Mouse (Mus musculus) liver, embryonic 16.5 days (tissue): ENCODE measurements at regions not wholly inside any gene's neighbourhood (a gene's known extent, or its start where the extent isn't known, plus 50 kb on each side); places are given as distances from the start of the nearest gene placed in this dataset.

ENCODE experiments used
- ATAC-seq: fragments of 200-750 bp; cut with Nextera tagmentation; 2 replicates; pipeline ENCODE4 v1.8.0; 2017; ENCODE audit warnings: low read depth, mild to moderate bottlenecking, moderate number of reproducible peaks, moderate library complexity
- H3K27ac ChIP-seq: fragments of 300-500 bp; sonication (generic); 2 replicates; pipeline ENCODE4 v1.5.1; 2014; ENCODE audit warnings: mild to moderate bottlenecking, low read length
- H3K27me3 ChIP-seq: fragments of 300-500 bp; sonication (generic); 2 replicates; pipeline ENCODE4 v1.6.1; 2014; ENCODE audit warnings: low read depth, low read length, mixed read lengths; ENCODE audit not compliant: control insufficient read depth, insufficient read depth
- H3K36me3 ChIP-seq: fragments of 300-500 bp; sonication (generic); 2 replicates; pipeline ENCODE4 v1.6.1; 2014; ENCODE audit warnings: mild to moderate bottlenecking; ENCODE audit not compliant: control insufficient read depth, insufficient read depth
- H3K4me1 ChIP-seq: fragments of 300-500 bp; sonication (generic); 2 replicates; pipeline ENCODE4 v1.6.1; 2014; ENCODE audit warnings: low read depth, low read length, mixed read lengths; ENCODE audit not compliant: control insufficient read depth
- H3K4me2 ChIP-seq: fragments of 300-500 bp; sonication (generic); 2 replicates; pipeline ENCODE4 v1.6.1; 2014; ENCODE audit warnings: low read depth, low read length, mixed read lengths
- H3K4me3 ChIP-seq: fragments of 300-500 bp; sonication (generic); 2 replicates; pipeline ENCODE4 v1.5.1; 2014; ENCODE audit warnings: low read depth, mild to moderate bottlenecking, low read length
- H3K9ac ChIP-seq: fragments of 300-500 bp; sonication (generic); 2 replicates; pipeline ENCODE4 v1.6.1; 2014; ENCODE audit warnings: low read depth, low read length
- H3K9me3 ChIP-seq: fragments of 300-500 bp; sonication (generic); replicated peaks from 2 replicates; pipeline ENCODE4 v1.6.1; 2016; ENCODE audit warnings: low read length; ENCODE audit not compliant: control insufficient read depth
- WGBS: fragments of 180-500 bp; shearing (Covaris S2); extraction: QIAGEN DNeasy Blood & Tissue Kit; methylation state at CpG from one replicate; pipeline ENCODE4 v1.1.7; 2014; ENCODE audit not compliant: insufficient replicate concordance; 5-methylcytosine and 5-hydroxymethylcytosine counted together

GRCm38 (mm10) chr15:27169846-27170245 is 274.5 kb upstream of the Fbxl7 start:
- Histone ChIP-seq H3K4me1 (no peaks in the 10 kb centered on the region), H3K27me3 (no peaks in the 10 kb centered on the region), H3K9me3 (no peaks in the 10 kb centered on the region), H3K9ac (no peak overlapping the region), H3K36me3 (no peaks in the 10 kb centered on the region), H3K27ac (no peak overlapping the region), H3K4me2 (no peak overlapping the region), H3K4me3 (no peak overlapping the region)
- ATAC-seq, result no peak
- 67% methylated on average over 7 of the region's 7 CpGs for WGBS

GRCm38 (mm10) chr15:27173506-27173905 is 278.1 kb upstream of the Fbxl7 start:
- Histone ChIP-seq H3K4me1 (no peaks in the 10 kb centered on the region), H3K4me3 (no peak overlapping the region), H3K9ac (no peak overlapping the region), H3K27ac (no peak overlapping the region), H3K27me3 (no peaks in the 10 kb centered on the region), H3K4me2 (no peak overlapping the region), H3K36me3 (no peaks in the 10 kb centered on the region), H3K9me3 (no peaks in the 10 kb centered on the region; the same call in 1 of the 2 replicates)
- ATAC-seq, result no peak
- WGBS, result 36% methylated on average over 5 of the region's 5 CpGs

- Histone ChIP-seq H3K4me3 (no peak overlapping the region), H3K9ac (no peak overlapping the region), H3K9me3 (no peaks in the 10 kb centered on the region; the same call in 1 of the 2 replicates), H3K4me1 (no peaks in the 10 kb centered on the region), H3K27ac (no peak overlapping the region), H3K36me3 (no peaks in the 10 kb centered on the region), H3K27me3 (no peaks in the 10 kb centered on the region), H3K4me2 (no peak overlapping the region)
- 60% methylated on average over 13 of the region's 13 CpGs for WGBS
- no peak for ATAC-seq
Measured at GRCm38 (mm10) chr15:27178084-27178935, 282.9 kb upstream of the Fbxl7 start.

- no peaks in the 10 kb centered on the region for H3K36me3 ChIP-seq
- WGBS, result 36% methylated on average over 4 of the region's 4 CpGs
- no peak overlapping the region for H3K4me2 ChIP-seq
- H3K9ac ChIP-seq, result no peak overlapping the region
- H3K4me1 ChIP-seq, result no peaks in the 10 kb centered on the region
- no peak for ATAC-seq
- H3K9me3 ChIP-seq, result no peaks in the 10 kb centered on the region
- H3K4me3 ChIP-seq, result no peak overlapping the region
- H3K27me3 ChIP-seq, result no peaks in the 10 kb centered on the region
- no peak overlapping the region for H3K27ac ChIP-seq
Measured at GRCm38 (mm10) chr15:27189699-27190098, 276.8 kb upstream of the Ank start.

- H3K4me2 ChIP-seq, result no peak overlapping the region
- no peak for ATAC-seq
- no peak overlapping the region for H3K4me3 ChIP-seq
- 63% methylated on average over 3 of the region's 3 CpGs for WGBS
- no peaks in the 10 kb centered on the region for H3K36me3 ChIP-seq
- H3K27ac ChIP-seq, result no peak overlapping the region
- no peaks in the 10 kb centered on the region for H3K9me3 ChIP-seq
- no peaks in the 10 kb centered on the region for H3K27me3 ChIP-seq
- H3K9ac ChIP-seq, result no peak overlapping the region
- H3K4me1 ChIP-seq, result no peaks in the 10 kb centered on the region
Measured at GRCm38 (mm10) chr15:27201513-27201912, 265.0 kb upstream of the Ank start.

GRCm38 (mm10) chr15:27204888-27205287 is 261.6 kb upstream of the Ank start:
- Histone ChIP-seq H3K9me3 (no peaks in the 10 kb centered on the region), H3K27ac (no peak overlapping the region), H3K27me3 (no peaks in the 10 kb centered on the region), H3K4me2 (no peak overlapping the region), H3K9ac (no peak overlapping the region), H3K36me3 (no peaks in the 10 kb centered on the region), H3K4me3 (no peak overlapping the region), H3K4me1 (no peaks in the 10 kb centered on the region)
- ATAC-seq, result no peak
- WGBS, result 58% methylated on average over 6 of the region's 6 CpGs

- ATAC-seq, result no peak
- no peaks in the 10 kb centered on the region for H3K27me3 ChIP-seq
- no peak overlapping the region for H3K4me2 ChIP-seq
- no peak overlapping the region for H3K27ac ChIP-seq
- H3K9ac ChIP-seq, result no peak overlapping the region
- H3K9me3 ChIP-seq, result no peaks in the 10 kb centered on the region
- 70% methylated on average over 11 of the region's 11 CpGs for WGBS
- no peak overlapping the region for H3K4me3 ChIP-seq
- H3K36me3 ChIP-seq, result no peaks in the 10 kb centered on the region
- no peaks in the 10 kb centered on the region for H3K4me1 ChIP-seq
Measured at GRCm38 (mm10) chr15:27207446-27207845, 259.0 kb upstream of the Ank start.

GRCm38 (mm10) chr15:27216387-27216786 is 250.1 kb upstream of the Ank start:
- H3K4me2 ChIP-seq, result no peak overlapping the region
- 45% methylated on average over 7 of the region's 7 CpGs for WGBS
- no peak overlapping the region for H3K4me3 ChIP-seq
- no peaks in the 10 kb centered on the region for H3K36me3 ChIP-seq
- no peaks in the 10 kb centered on the region for H3K4me1 ChIP-seq
- ATAC-seq, result no peak
- no peak overlapping the region for H3K9ac ChIP-seq
- H3K9me3 ChIP-seq, result no peaks in the 10 kb centered on the region; the same call in 1 of the 2 replicates
- no peaks in the 10 kb centered on the region for H3K27me3 ChIP-seq
- no peak overlapping the region for H3K27ac ChIP-seq

- Histone ChIP-seq H3K4me3 (no peak overlapping the region), H3K4me1 (no peaks in the 10 kb centered on the region), H3K36me3 (no peaks in the 10 kb centered on the region), H3K27ac (no peak overlapping the region), H3K27me3 (no peaks in the 10 kb centered on the region), H3K9ac (no peak overlapping the region), H3K4me2 (no peak overlapping the region), H3K9me3 (no peaks in the 10 kb centered on the region; the same call in 1 of the 2 replicates)
- WGBS, result 75% methylated on average over 3 of the region's 3 CpGs
- ATAC-seq, result no peak
Measured at GRCm38 (mm10) chr15:27219126-27219738, 247.2 kb upstream of the Ank start.
